Mouse (Mus musculus) heart, embryonic 15.5 days (tissue): ENCODE measurements around the gene 1700001C19Rik. TPM values are rescaled to one million over a fixed set of nuclear protein-coding genes. Genes with fewer than 3 reads are reported as not detected.

ENCODE experiments used
- ATAC-seq: fragments of 200-750 bp; cut with Nextera tagmentation; replicated peaks from 2 replicates; pipeline ENCODE4 v1.8.0; 2017; ENCODE audit warnings: low read depth, moderate TSS enrichment; ENCODE audit not compliant: insufficient number of reproducible peaks, insufficient read depth, low FRiP score
- H3K27ac ChIP-seq: fragments of 300-500 bp; sonication (generic); 2 replicates; pipeline ENCODE4 v1.5.1; 2015; ENCODE audit warnings: mild to moderate bottlenecking, inconsistent platforms
- H3K27me3 ChIP-seq: fragments of 300-500 bp; sonication (generic); 2 replicates; pipeline ENCODE4 v1.6.1; 2015; ENCODE audit warnings: inconsistent platforms
- H3K36me3 ChIP-seq: fragments of 300-500 bp; sonication (generic); 2 replicates; pipeline ENCODE4 v1.6.1; 2015; ENCODE audit warnings: mild to moderate bottlenecking, inconsistent platforms
- H3K4me1 ChIP-seq: fragments of 300-500 bp; sonication (generic); replicated peaks from 2 replicates; pipeline ENCODE4 v1.6.1; 2015; ENCODE audit warnings: inconsistent platforms
- H3K4me2 ChIP-seq: fragments of 300-500 bp; sonication (generic); 2 replicates; pipeline ENCODE4 v1.6.1; 2015; ENCODE audit warnings: inconsistent platforms, mild to moderate bottlenecking, moderate library complexity
- H3K4me3 ChIP-seq: fragments of 300-500 bp; sonication (generic); 2 replicates; pipeline ENCODE4 v1.5.1; 2015; ENCODE audit warnings: mild to moderate bottlenecking, inconsistent platforms
- H3K9ac ChIP-seq: fragments of 300-500 bp; sonication (generic); 2 replicates; pipeline ENCODE4 v1.6.1; 2015; ENCODE audit warnings: mild to moderate bottlenecking, inconsistent platforms
- H3K9me3 ChIP-seq: fragments of 300-500 bp; sonication (generic); replicated peaks from 2 replicates; pipeline ENCODE4 v1.6.1; 2016; ENCODE audit warnings: inconsistent platforms
- WGBS: fragments of 180-500 bp; shearing (Covaris S2); methylation state at CpG from one replicate; pipeline ENCODE4 v1.1.7; 2015; ENCODE audit warnings: mixed read lengths; 5-methylcytosine and 5-hydroxymethylcytosine counted together
- polyA plus RNA-seq: library from polyadenylated mRNA; unstranded; fragments of >200 nt; fragmentation: Nextera tagmentation; extraction: Ambion mirVana; gene quantifications from 2 replicates; pipeline ENCODE4 v1.2.1, GENCODE M21; 2015

The 1700001C19Rik gene
- polyA plus RNA-seq, 1 experiment from 2014 or later, result 1.0 TPM

DNA sequence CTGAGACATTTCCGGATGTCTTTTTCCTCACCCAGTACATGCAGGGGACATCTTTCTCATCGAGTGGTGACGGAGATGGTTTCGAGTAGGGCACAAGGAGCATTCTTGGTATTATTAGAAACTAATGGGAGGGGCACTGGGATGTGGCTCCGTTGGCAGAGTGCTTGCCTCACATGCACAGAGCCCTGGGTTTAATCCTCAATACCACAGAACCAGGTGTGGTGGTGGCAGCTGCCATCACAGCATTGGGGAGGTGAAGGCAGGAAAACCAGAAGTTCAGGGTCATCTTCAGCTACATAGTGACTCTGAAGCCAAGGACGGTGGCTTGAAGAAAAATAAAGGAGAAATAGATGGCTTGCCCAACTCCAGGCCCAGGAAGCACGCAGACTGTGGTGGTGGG is 25.0 kb upstream of the 1700001C19Rik start:
- Histone ChIP-seq H3K27ac (peak overlapping the region; percentile 46), H3K4me2 (0 out of 2 replicates have a peak overlapping the region, but pooled peaks have one; percentile 8), H3K27me3 (peaks cover 21% of the 10 kb centered on the region), H3K36me3 (no peaks in the 10 kb centered on the region), H3K9me3 (no peaks in the 10 kb centered on the region), H3K4me3 (no peak overlapping the region), H3K9ac (no peak overlapping the region), H3K4me1 (peaks cover 23% of the 10 kb centered on the region)
- no peak for ATAC-seq
- 52% methylated on average over 7 of the region's 7 CpGs for WGBS

DNA sequence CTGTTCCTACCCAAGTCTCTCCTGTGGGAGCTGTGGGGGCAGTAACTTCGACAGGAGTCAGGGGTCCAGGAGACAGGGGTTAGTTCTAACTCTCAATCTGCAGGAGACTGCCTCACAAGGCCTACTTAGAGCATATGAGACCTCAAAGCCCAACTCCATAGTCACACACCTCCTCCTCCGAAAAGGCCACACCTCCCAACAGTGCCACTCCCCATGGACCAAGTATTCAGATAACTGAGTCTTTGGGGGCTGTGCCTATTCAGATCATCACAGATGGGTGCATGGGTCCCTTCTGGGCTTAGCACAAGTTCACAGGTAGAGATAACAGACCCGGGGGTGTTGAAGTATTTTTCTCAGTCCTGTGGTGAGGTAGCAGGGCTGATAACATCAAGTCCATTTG is 24.5 kb upstream of the 1700001C19Rik start:
- Histone ChIP-seq H3K4me2 (no peak overlapping the region), H3K4me3 (no peak overlapping the region), H3K27ac (peak overlapping the region; percentile 46; the same call in 1 of the 2 replicates), H3K9me3 (no peaks in the 10 kb centered on the region), H3K4me1 (peaks cover 23% of the 10 kb centered on the region), H3K9ac (no peak overlapping the region), H3K36me3 (no peaks in the 10 kb centered on the region), H3K27me3 (peaks cover 16% of the 10 kb centered on the region)
- ATAC-seq, result no peak
- WGBS, result 47% methylated on average over 3 of the region's 3 CpGs

DNA sequence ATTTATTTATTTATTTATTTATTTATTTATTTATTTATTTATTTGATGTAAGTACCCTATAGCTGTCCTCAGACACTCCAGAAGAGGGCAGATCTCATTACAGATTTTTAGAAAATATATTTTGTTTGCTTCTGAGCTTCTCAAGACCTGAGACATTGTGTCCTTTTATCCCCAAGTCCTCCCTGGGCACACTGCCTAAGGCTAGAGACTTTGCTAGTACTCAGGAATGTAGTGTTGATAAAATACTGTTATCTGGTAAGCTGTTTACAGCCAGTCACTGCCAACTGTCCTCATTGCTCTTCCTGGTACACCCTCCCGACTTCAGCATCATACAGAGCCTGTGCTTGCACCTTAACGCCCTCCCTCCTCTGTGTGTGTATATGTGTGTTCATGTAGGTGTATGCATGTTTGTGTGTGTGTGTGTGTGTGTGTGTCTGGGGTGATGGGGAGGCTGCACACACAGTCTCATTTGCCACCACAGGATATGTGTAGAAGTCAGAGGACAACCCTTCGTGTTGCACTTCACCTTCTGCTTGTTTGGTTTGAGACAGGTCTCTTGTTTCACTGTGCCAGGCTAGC is 22.3 kb upstream of the 1700001C19Rik start:
- Histone ChIP-seq H3K9me3 (no peaks in the 10 kb centered on the region), H3K4me2 (no peak overlapping the region), H3K4me1 (peaks cover 32% of the 10 kb centered on the region), H3K27me3 (peaks cover 4% of the 10 kb centered on the region; the same call in 1 of the 2 replicates), H3K27ac (no peak overlapping the region), H3K36me3 (no peaks in the 10 kb centered on the region), H3K9ac (no peak overlapping the region), H3K4me3 (no peak overlapping the region)
- 37% methylated on average over 3 of the region's 3 CpGs for WGBS
- no peak for ATAC-seq

DNA sequence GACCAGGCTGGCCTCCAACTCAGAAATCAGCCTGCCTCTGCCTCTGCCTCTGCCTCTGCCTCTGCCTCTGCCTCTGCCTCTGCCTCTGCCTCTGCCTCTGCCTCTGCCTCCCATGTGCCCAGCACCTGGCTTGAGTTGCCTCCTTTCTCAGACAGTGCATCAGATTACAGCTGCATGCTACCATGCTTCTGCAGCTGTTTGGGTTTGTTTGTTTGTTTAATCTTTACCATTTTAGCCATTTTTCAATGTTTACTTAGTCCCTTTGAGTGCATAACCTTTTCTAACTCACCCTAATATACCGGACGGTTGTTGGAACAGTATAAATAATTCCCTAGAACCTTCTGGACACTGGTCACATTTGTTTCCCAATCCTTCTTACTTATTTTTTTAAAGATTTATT is 21.8 kb upstream of the 1700001C19Rik start:
- Histone ChIP-seq H3K27me3 (no peaks in the 10 kb centered on the region), H3K9me3 (no peaks in the 10 kb centered on the region), H3K4me1 (peaks cover 35% of the 10 kb centered on the region), H3K27ac (no peak overlapping the region), H3K4me3 (no peak overlapping the region), H3K4me2 (no peak overlapping the region), H3K9ac (no peak overlapping the region), H3K36me3 (no peaks in the 10 kb centered on the region)
- no peak for ATAC-seq
- 91% methylated on average over 2 of the region's 2 CpGs for WGBS

DNA sequence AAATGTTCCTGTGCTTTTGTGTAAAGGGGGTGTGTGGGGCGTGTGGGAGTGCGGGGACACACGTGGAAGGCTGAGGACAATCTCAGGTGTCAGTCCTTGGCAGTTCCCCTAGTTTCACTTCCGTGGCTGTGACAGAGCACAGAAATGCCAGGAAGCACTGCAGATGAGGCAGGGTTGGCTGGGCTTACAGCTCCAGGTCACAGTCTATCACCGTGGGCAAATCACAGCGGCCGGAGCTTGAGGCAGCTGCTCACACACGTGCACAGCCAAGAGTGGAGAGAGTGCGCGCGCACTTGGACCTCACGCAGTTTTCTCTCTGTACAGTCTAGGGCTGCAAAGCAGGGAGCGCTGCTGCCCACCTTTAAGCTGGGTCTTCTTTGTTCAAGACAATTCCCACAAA is 21.1 kb upstream of the 1700001C19Rik start:
- no peak for ATAC-seq
- Histone ChIP-seq H3K9me3 (no peaks in the 10 kb centered on the region), H3K4me3 (no peak overlapping the region), H3K4me2 (no peak overlapping the region), H3K27ac (no peak overlapping the region), H3K4me1 (peaks cover 39% of the 10 kb centered on the region), H3K36me3 (no peaks in the 10 kb centered on the region), H3K9ac (no peak overlapping the region), H3K27me3 (no peaks in the 10 kb centered on the region)
- 65% methylated on average over 13 of the region's 13 CpGs for whole genome bisulfite sequencing

DNA sequence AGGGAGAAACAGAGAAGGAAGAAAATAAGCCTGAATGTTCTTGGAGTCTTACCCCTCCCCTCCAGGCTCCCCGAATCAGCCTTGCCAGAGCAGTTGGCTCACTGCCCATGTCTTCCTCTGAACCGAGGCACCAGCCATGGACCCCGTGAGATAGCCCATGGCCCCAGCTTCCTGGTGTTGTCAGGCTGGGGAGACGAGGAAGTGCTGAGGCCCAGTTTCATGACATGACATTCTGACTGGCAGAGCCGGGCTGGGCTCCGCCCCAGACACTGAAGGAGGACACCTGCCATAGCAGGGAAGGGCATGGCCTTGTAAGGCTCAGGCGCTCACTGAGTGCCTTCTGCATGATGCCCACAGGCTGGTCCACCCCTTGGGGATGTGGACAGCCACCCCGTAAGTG is 17.5 kb upstream of the 1700001C19Rik start:
- no peak overlapping the region for H3K4me3 ChIP-seq
- H3K9ac ChIP-seq, result no peak overlapping the region
- H3K27ac ChIP-seq, result peak overlapping the region; percentile 41
- no peaks in the 10 kb centered on the region for H3K36me3 ChIP-seq
- no peak; the same call in 1 of the 2 replicates for ATAC-seq
- no peaks in the 10 kb centered on the region for H3K27me3 ChIP-seq
- H3K9me3 ChIP-seq, result no peaks in the 10 kb centered on the region
- WGBS, result 37% methylated on average over 8 of the region's 8 CpGs
- H3K4me1 ChIP-seq, result peaks cover 49% of the 10 kb centered on the region
- no peak overlapping the region for H3K4me2 ChIP-seq

DNA sequence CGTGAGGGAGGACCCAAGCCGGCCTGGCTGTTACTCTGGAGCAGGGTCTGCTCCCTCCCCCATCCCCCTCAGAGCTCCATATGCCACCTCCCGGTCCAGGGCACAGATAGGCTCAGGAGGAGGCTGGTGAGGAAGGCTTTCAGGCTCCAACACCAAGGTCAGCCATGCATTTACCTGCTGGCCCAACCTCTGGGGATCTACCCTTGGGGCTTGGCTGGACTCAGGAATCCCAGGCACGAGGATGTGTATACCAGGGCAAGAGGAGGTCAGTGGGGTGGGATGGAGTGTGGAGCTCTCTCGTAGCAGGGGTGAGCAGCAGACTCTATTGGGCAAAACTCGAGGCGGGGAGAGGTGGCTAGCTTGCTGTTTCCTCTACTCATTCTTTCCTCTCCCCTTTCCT is 15.7 kb upstream of the 1700001C19Rik start:
- Histone ChIP-seq H3K4me3 (no peak overlapping the region), H3K4me2 (no peak overlapping the region), H3K9me3 (no peaks in the 10 kb centered on the region), H3K27me3 (no peaks in the 10 kb centered on the region), H3K36me3 (no peaks in the 10 kb centered on the region), H3K4me1 (peaks cover 59% of the 10 kb centered on the region), H3K27ac (peak overlapping the region; percentile 48), H3K9ac (no peak overlapping the region)
- ATAC-seq, result no peak
- 36% methylated on average over 7 of the region's 7 CpGs for WGBS

DNA sequence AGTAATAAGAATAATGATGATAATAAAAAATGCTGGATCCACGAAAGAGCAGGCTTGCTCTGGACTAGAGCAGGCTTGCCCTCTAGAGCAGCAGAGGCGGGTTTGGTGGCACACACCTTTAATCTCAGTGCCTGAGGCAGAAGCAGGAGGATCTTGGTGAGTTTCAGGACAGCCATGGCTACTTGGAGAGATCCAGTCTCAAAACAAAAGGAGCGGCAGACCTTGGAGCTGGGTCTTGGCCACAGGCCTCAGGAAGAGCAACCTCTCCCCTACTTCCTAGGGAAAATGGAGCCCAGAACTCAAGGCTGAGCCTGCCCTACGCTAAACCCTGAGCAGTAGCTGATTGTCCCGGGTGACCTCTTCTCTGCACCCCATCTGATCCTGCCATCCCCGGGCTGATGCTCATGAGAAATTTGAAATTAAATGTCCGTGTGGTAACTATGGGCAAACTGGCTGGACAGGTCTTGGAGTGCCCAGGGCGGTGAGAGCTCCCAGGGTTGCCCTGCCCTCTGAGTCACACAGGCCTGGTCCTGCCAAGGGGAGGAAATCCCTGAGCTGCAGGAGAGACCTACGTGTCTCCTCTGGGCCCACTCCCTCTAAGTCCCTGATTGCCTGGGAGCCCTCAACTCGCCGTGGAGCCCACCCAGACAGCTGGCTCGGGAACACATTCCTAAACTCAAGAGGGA is 13.8 kb upstream of the 1700001C19Rik start:
- H3K27ac ChIP-seq, result peak overlapping the region; percentile 84
- H3K27me3 ChIP-seq, result no peaks in the 10 kb centered on the region
- no peak overlapping the region for H3K4me3 ChIP-seq
- no peaks in the 10 kb centered on the region for H3K36me3 ChIP-seq
- H3K9me3 ChIP-seq, result no peaks in the 10 kb centered on the region
- H3K9ac ChIP-seq, result no peak overlapping the region
- H3K4me2 ChIP-seq, result no peak overlapping the region
- 61% methylated on average over 12 of the region's 12 CpGs for WGBS
- ATAC-seq, result no peak
- H3K4me1 ChIP-seq, result peaks cover 71% of the 10 kb centered on the region

DNA sequence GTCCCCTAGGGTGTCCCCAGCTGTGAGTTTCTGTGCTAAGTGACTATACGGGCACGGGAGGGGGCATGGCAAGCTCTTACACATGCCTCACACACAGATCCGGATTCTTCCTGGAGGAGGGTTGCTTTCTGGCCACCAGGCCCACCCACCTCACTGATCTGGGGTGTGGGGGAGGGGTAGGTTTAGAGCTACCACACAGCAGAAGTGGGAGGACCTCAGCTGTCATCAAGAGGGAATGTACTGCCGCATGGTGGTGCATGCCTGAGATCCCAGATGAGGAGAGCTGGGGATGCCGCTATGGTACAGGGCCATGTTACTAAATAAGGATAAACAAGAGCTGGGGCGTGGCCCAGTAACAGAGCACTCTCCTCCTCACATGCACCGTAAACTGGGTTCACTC is 13.1 kb upstream of the 1700001C19Rik start:
- peak overlapping the region; percentile 84 for H3K27ac ChIP-seq
- no peaks in the 10 kb centered on the region for H3K36me3 ChIP-seq
- H3K27me3 ChIP-seq, result no peaks in the 10 kb centered on the region
- WGBS, result 28% methylated on average over 7 of the region's 7 CpGs
- H3K4me3 ChIP-seq, result no peak overlapping the region
- peaks cover 78% of the 10 kb centered on the region for H3K4me1 ChIP-seq
- no peaks in the 10 kb centered on the region for H3K9me3 ChIP-seq
- no peak overlapping the region for H3K9ac ChIP-seq
- H3K4me2 ChIP-seq, result no peak overlapping the region
- peak; percentile 80 for ATAC-seq

DNA sequence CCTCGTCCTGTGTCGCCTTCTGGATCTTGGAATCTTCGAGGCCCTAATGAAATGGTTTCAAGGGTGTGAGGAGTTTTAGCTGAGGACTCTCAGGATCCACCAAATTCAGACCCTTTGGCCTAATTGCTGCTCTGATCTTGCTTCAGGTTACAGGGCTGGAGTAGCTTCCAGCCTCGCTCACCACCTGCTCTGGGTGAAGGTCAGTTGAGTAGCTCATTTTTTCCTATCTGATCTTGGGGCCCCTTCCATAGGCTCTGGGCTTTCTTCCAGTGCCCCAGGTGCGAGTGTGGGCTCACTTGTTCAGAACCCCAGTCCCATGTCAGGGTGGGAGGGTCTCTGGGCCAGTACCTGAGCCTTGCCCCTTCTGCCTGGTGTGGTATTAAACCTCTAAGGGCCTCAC is 12.3 kb upstream of the 1700001C19Rik start:
- Histone ChIP-seq H3K27me3 (no peaks in the 10 kb centered on the region), H3K4me3 (no peak overlapping the region), H3K9ac (peak overlapping the region; percentile 1; the same call in 1 of the 2 replicates), H3K4me1 (peaks cover 73% of the 10 kb centered on the region), H3K36me3 (no peaks in the 10 kb centered on the region), H3K27ac (peak overlapping the region; percentile 84), H3K9me3 (no peaks in the 10 kb centered on the region), H3K4me2 (no peak overlapping the region)
- no peak for ATAC-seq
- WGBS, result 68% methylated on average over 5 of the region's 5 CpGs

DNA sequence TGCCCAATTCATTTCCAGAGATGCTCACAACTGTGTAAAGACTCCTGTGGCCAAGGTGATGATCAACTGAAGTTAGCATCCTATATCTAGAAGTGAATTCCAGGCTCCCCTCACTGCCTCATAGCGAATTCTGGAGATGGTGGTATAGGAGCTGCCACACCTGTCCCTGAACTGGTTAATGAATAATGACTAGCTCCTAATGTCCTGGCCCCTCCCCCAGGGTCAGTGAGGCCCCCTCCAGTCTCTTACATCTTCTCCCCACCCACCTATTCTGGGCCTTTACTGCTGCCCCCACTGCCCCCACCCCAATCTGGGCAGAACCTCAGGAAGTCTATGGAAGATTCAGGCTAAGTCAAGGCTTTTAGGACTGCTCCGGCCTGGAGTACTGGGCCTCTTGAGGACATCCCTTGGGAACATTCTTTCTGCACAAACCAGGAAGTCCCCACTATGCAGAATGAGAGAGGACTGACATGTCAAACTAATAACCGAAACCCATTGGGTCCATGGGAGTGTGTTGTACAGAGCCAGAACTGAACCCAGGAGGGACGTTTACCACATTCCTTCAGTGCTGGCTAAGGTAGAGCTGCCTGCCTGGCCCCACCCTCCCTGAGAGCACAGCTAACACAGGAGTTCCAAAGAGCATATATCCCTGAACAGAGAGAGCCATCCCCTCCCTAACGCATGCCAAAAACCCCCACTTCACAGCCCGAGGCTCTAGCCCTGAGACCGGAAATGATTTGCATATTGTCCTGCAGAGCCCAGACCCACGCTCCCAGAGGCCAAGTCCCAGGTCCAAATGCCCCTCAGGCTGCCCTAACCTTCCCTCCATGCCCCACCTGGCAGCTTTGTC is 11.6 kb upstream of the 1700001C19Rik start:
- Histone ChIP-seq H3K9me3 (no peaks in the 10 kb centered on the region), H3K36me3 (no peaks in the 10 kb centered on the region), H3K27ac (peak overlapping the region; percentile 84), H3K4me1 (peaks cover 76% of the 10 kb centered on the region), H3K4me3 (no peak overlapping the region), H3K9ac (no peak overlapping the region), H3K27me3 (no peaks in the 10 kb centered on the region), H3K4me2 (no peak overlapping the region)
- ATAC-seq, result no peak
- WGBS, result 32% methylated on average over 8 of the region's 8 CpGs
